Mouse (Mus musculus): ENCODE results near the gene Gpr4. TPM values are rescaled to one million over a fixed set of nuclear protein-coding genes. Genes with fewer than 3 reads are reported as not detected.

Gene Gpr4
- total and polyA plus RNA-seq, 2 experiments from 2014 or later = 2.2 to 5.9 TPM

- no peak overlapping the region for H3K27ac ChIP-seq (ENCODE audit: low read depth, low read length)
- H3K36me3 ChIP-seq (ENCODE audit: insufficient read depth) = peaks cover 31% of the 10 kb centered on the region
- peaks cover 7% of the 10 kb centered on the region; the same call in 1 of the 2 replicates for H3K4me1 ChIP-seq (ENCODE audit: insufficient read depth)
- peak overlapping the region; percentile 0; the same call in 1 of the 2 replicates for H3K4me3 ChIP-seq (ENCODE audit: low read depth, low read length)
- peaks cover 5% of the 10 kb centered on the region; the same call in 1 of the 2 replicates for H3K27me3 ChIP-seq (ENCODE audit: insufficient read depth, low read length)
- H3K9me3 ChIP-seq (ENCODE audit: low read length) = no peaks in the 10 kb centered on the region
- H3K9ac ChIP-seq = no peak overlapping the region
- WGBS = 5% methylated on average over 25 of the region's 27 CpGs
- TF ChIP-seq CTCF (IDR thresholded peaks at IDR 0.05; ENCODE audit: low read depth) = no peak
- no peak for DNase-seq
- no peak for ATAC-seq
- peak overlapping the region; percentile 20 for H3K4me2 ChIP-seq (ENCODE audit: low read depth)
Observed at GRCm38 (mm10) chr7:19180862-19181429, 31.4 kb upstream of the Gpr4 start.

GRCm38 (mm10) chr7:19184250-19184649 lies 28.1 kb upstream of the Gpr4 start:
- H3K4me2 ChIP-seq (ENCODE audit: low read depth) = no peak overlapping the region
- peaks cover 48% of the 10 kb centered on the region for H3K36me3 ChIP-seq (ENCODE audit: insufficient read depth)
- H3K27ac ChIP-seq (ENCODE audit: low read depth, low read length) = no peak overlapping the region
- peaks cover 2% of the 10 kb centered on the region; the same call in 1 of the 2 replicates for H3K4me1 ChIP-seq (ENCODE audit: insufficient read depth)
- WGBS = 38% methylated on average over 2 of the region's 2 CpGs
- no peak for ATAC-seq
- H3K9ac ChIP-seq = no peak overlapping the region
- H3K9me3 ChIP-seq (ENCODE audit: low read length) = no peaks in the 10 kb centered on the region
- no peak for TF ChIP-seq CTCF (IDR thresholded peaks at IDR 0.05; ENCODE audit: low read depth)
- H3K4me3 ChIP-seq (ENCODE audit: low read depth, low read length) = no peak overlapping the region
- DNase-seq = no peak
- H3K27me3 ChIP-seq (ENCODE audit: insufficient read depth, low read length) = no peaks in the 10 kb centered on the region

- Histone ChIP-seq H3K27me3 (ENCODE audit: insufficient read depth, low read length) (no peaks in the 10 kb centered on the region), H3K9me3 (ENCODE audit: low read length) (no peaks in the 10 kb centered on the region), H3K4me2 (ENCODE audit: low read depth) (no peak overlapping the region), H3K4me1 (ENCODE audit: insufficient read depth) (no peaks in the 10 kb centered on the region), H3K4me3 (ENCODE audit: low read depth, low read length) (no peak overlapping the region), H3K36me3 (ENCODE audit: insufficient read depth) (peaks cover 46% of the 10 kb centered on the region), H3K27ac (ENCODE audit: low read depth, low read length) (peak overlapping the region; percentile 43; the same call in 1 of the 2 replicates), H3K9ac (no peak overlapping the region)
- WGBS = 37% methylated on average over 6 of the region's 6 CpGs
- DNase-seq = peak; percentile 49
- ATAC-seq = no peak
- no peak for TF ChIP-seq CTCF (IDR thresholded peaks at IDR 0.05; ENCODE audit: low read depth)
Observed at GRCm38 (mm10) chr7:19184758-19185157, 27.6 kb upstream of the Gpr4 start.

- H3K4me2 ChIP-seq (ENCODE audit: low read depth) = no peak overlapping the region
- peaks cover 65% of the 10 kb centered on the region for H3K36me3 ChIP-seq (ENCODE audit: insufficient read depth)
- DNase-seq (no peak), ATAC-seq (no peak)
- H3K27me3 ChIP-seq (ENCODE audit: insufficient read depth, low read length) = no peaks in the 10 kb centered on the region
- 97% methylated on average over 4 of the region's 4 CpGs for WGBS
- no peak overlapping the region for H3K9ac ChIP-seq
- H3K4me1 ChIP-seq (ENCODE audit: insufficient read depth) = no peaks in the 10 kb centered on the region
- H3K9me3 ChIP-seq (ENCODE audit: low read length) = no peaks in the 10 kb centered on the region
- no peak overlapping the region for H3K27ac ChIP-seq (ENCODE audit: low read depth, low read length)
- peak; percentile 55 for TF ChIP-seq CTCF (IDR thresholded peaks at IDR 0.05; ENCODE audit: low read depth)
- no peak overlapping the region for H3K4me3 ChIP-seq (ENCODE audit: low read depth, low read length)
Observed at GRCm38 (mm10) chr7:19194676-19195075, 17.7 kb upstream of the Gpr4 start.

GRCm38 (mm10) chr7:19196676-19197075 lies 15.7 kb upstream of the Gpr4 start:
- peak; percentile 65 for DNase-seq
- TF ChIP-seq CTCF (IDR thresholded peaks at IDR 0.05; ENCODE audit: low read depth) = peak; percentile 64
- peaks cover 69% of the 10 kb centered on the region for H3K36me3 ChIP-seq (ENCODE audit: insufficient read depth)
- H3K9me3 ChIP-seq (ENCODE audit: low read length) = no peaks in the 10 kb centered on the region
- H3K4me2 ChIP-seq (ENCODE audit: low read depth) = no peak overlapping the region
- H3K27me3 ChIP-seq (ENCODE audit: insufficient read depth, low read length) = no peaks in the 10 kb centered on the region
- H3K4me1 ChIP-seq (ENCODE audit: insufficient read depth) = no peaks in the 10 kb centered on the region
- no peak overlapping the region for H3K9ac ChIP-seq
- H3K27ac ChIP-seq (ENCODE audit: low read depth, low read length) = no peak overlapping the region
- 57% methylated on average over 6 of the region's 6 CpGs for WGBS
- no peak for ATAC-seq
- no peak overlapping the region for H3K4me3 ChIP-seq (ENCODE audit: low read depth, low read length)

- ATAC-seq (no peak), DNase-seq (no peak)
- no peaks in the 10 kb centered on the region for H3K9me3 ChIP-seq (ENCODE audit: low read length)
- peaks cover 67% of the 10 kb centered on the region for H3K36me3 ChIP-seq (ENCODE audit: insufficient read depth)
- H3K4me3 ChIP-seq (ENCODE audit: low read depth, low read length) = no peak overlapping the region
- H3K27me3 ChIP-seq (ENCODE audit: insufficient read depth, low read length) = no peaks in the 10 kb centered on the region
- H3K4me1 ChIP-seq (ENCODE audit: insufficient read depth) = no peaks in the 10 kb centered on the region
- no peak overlapping the region for H3K9ac ChIP-seq
- H3K4me2 ChIP-seq (ENCODE audit: low read depth) = no peak overlapping the region
- H3K27ac ChIP-seq (ENCODE audit: low read depth, low read length) = no peak overlapping the region
- TF ChIP-seq CTCF (IDR thresholded peaks at IDR 0.05; ENCODE audit: low read depth) = peak; percentile 58
- 35% methylated on average over 2 of the region's 2 CpGs for WGBS
Observed at GRCm38 (mm10) chr7:19197985-19198384, 14.4 kb upstream of the Gpr4 start.

- no peak overlapping the region for H3K4me2 ChIP-seq (ENCODE audit: low read depth)
- H3K9me3 ChIP-seq (ENCODE audit: low read length) = no peaks in the 10 kb centered on the region
- ATAC-seq (no peak), DNase-seq (no peak)
- 69% methylated on average over 15 of the region's 15 CpGs for WGBS
- H3K9ac ChIP-seq = no peak overlapping the region
- no peaks in the 10 kb centered on the region for H3K27me3 ChIP-seq (ENCODE audit: insufficient read depth, low read length)
- peaks cover 65% of the 10 kb centered on the region for H3K36me3 ChIP-seq (ENCODE audit: insufficient read depth)
- H3K27ac ChIP-seq (ENCODE audit: low read depth, low read length) = no peak overlapping the region
- no peak overlapping the region for H3K4me3 ChIP-seq (ENCODE audit: low read depth, low read length)
- H3K4me1 ChIP-seq (ENCODE audit: insufficient read depth) = no peaks in the 10 kb centered on the region
- TF ChIP-seq CTCF (IDR thresholded peaks at IDR 0.05; ENCODE audit: low read depth) = no peak
Observed at GRCm38 (mm10) chr7:19201660-19202059, 10.7 kb upstream of the Gpr4 start.
